Mouse (Mus musculus): Measurements from ENCODE around the gene Cyp4x1. TPM values are rescaled to one million over a fixed set of nuclear protein-coding genes. Genes with fewer than 3 reads are reported as not detected.
"Not testable (repeated sequence)": the region's sequence is repeated elsewhere in the genome, so short reads cannot be mapped to it uniquely, and the experiment has no call there.

Gene Cyp4x1
- not detected in 2 replicates for polyA plus RNA-seq (2012; ENCODE audit: insufficient read depth, insufficient read length, missing spikeins)

- no peaks in the 10 kb centered on the region for H3K4me1 ChIP-seq (ENCODE audit: control insufficient read depth, insufficient read depth, insufficient read length, low read length)
- no peak within 1 kb of the TSS for H3K27ac ChIP-seq (replicated peaks; ENCODE audit: low read depth, low read length)
- no peak within 1 kb of the TSS for H3K4me3 ChIP-seq (ENCODE audit: insufficient read depth, low read depth, low read length)
Measured at GRCm38 (mm10) chr4:115133621-115134295, at the start of gene Cyp4x1. Cyp4x1 (minus strand) TSS chr4:115134281.

DNA sequence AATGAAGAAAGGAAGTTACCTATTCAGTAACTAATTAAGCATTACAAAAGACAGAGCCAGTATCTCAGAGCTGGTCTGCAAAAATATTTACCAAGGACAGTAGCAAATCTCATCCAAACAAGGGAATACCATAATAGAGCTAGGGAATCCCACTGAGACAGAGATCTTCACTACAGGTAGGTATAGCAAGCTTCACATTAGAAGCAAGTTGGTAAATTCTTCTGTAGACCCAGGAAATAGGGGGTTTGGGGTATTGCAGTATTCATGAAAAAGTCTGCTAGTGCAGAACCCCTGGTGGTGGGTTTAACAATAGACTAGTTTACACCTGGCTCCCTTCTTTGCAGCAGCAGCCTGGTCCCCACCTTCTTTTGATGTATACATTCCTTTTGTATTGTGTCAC, 42.1 kb upstream of the Cyp4x1 start:
- H3K4me3 ChIP-seq (ENCODE audit: insufficient read depth, low read depth, low read length); H3K27ac ChIP-seq (replicated peaks; ENCODE audit: low read depth, low read length); H3K4me1 ChIP-seq (ENCODE audit: control insufficient read depth, insufficient read depth, insufficient read length, low read length): not testable (repeated sequence)

- Histone ChIP-seq H3K4me3 (ENCODE audit: insufficient read depth, low read depth, low read length) (no peak overlapping the region), H3K4me1 (ENCODE audit: control insufficient read depth, insufficient read depth, insufficient read length, low read length) (no peaks in the 10 kb centered on the region), H3K27ac (replicated peaks; ENCODE audit: low read depth, low read length) (no peak overlapping the region)
Measured at GRCm38 (mm10) chr4:115174694-115175353, 40.7 kb upstream of the Cyp4x1 start.

DNA sequence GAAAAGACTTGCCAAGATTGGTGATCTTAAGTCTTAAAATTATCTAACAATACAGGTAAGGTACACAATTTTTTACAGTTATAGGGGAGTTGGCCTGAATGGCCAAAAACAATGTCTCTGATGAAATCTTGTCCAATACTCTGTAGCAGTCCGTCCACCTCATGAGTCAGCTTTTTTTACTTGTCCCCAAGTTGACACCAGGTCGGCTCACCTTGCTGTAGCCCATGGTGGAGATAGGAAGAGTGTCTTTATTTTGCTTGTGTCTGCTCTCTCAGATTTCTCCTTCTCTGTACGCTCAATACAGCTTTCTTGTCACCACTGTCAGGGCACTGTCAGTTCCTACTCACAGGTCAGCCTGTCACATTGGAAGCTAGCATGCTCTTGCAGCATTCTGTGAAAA, 24.9 kb upstream of the Cyp4x1 start:
- H3K4me3 ChIP-seq (ENCODE audit: insufficient read depth, low read depth, low read length); H3K4me1 ChIP-seq (ENCODE audit: control insufficient read depth, insufficient read depth, insufficient read length, low read length); H3K27ac ChIP-seq (replicated peaks; ENCODE audit: low read depth, low read length): not testable (repeated sequence)

DNA sequence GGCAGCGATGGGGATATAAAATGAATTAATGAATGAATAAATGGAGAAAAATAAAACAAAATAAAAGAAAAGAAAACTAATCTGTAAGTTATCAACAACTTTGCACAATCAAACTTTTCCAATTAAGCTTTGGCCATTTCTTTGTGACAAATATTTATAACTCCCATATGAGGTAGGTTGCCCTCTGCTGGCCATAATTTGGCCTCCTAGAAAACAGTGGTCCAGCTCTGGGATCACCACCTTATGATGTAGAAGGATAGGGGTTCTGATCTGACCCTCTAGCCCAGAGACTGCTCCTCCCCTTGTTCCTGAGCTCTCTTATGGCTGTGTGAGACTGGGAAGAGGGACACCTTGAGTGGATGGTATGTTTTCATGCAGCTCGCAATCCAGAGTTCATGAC, 20.6 kb upstream of the Cyp4x1 start:
- no peaks in the 10 kb centered on the region for H3K4me1 ChIP-seq (ENCODE audit: control insufficient read depth, insufficient read depth, insufficient read length, low read length)
- no peak overlapping the region for H3K27ac ChIP-seq (replicated peaks; ENCODE audit: low read depth, low read length)
- H3K4me3 ChIP-seq (ENCODE audit: insufficient read depth, low read depth, low read length): no peak overlapping the region

GRCm38 (mm10) chr4:115134296-115134630, 182 bp upstream of the Cyp4x1 start:
- Histone ChIP-seq H3K4me3 (ENCODE audit: insufficient read depth, low read depth, low read length) (no peak overlapping the region), H3K27ac (replicated peaks; ENCODE audit: low read depth, low read length) (no peak overlapping the region), H3K4me1 (ENCODE audit: control insufficient read depth, insufficient read depth, insufficient read length, low read length) (no peaks in the 10 kb centered on the region)

- H3K4me3 ChIP-seq (ENCODE audit: insufficient read depth, low read depth, low read length): no peak overlapping the region
Measured at GRCm38 (mm10) chr4:115133085-115133484, 996 bp downstream of the Cyp4x1 start.

DNA sequence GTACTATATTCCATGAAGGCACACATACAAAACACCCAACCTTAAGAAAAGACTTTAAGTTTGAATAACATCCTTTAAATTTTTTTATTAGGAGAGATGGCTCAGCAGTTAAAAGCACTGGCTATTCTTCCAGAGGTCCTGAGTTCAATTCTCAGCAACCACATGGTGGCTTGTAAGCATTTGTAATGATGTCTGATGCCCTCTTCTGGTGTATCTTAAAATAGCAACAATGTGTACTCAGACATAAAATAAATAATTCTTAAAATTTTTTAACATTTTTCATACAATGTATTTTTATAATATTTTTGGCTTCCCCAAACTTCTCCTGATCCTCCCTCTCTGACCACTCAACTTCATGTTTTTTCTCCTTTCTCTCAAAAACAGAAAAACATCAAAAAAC, 9.4 kb downstream of the Cyp4x1 start:
- no peak overlapping the region for H3K27ac ChIP-seq (replicated peaks; ENCODE audit: low read depth, low read length)

More at GRCm38 (mm10) chr4:115133085-115133484, 996 bp downstream of the Cyp4x1 start:
- Histone ChIP-seq H3K4me1 (ENCODE audit: control insufficient read depth, insufficient read depth, insufficient read length, low read length) (no peaks in the 10 kb centered on the region), H3K27ac (replicated peaks; ENCODE audit: low read depth, low read length) (no peak overlapping the region)

DNA sequence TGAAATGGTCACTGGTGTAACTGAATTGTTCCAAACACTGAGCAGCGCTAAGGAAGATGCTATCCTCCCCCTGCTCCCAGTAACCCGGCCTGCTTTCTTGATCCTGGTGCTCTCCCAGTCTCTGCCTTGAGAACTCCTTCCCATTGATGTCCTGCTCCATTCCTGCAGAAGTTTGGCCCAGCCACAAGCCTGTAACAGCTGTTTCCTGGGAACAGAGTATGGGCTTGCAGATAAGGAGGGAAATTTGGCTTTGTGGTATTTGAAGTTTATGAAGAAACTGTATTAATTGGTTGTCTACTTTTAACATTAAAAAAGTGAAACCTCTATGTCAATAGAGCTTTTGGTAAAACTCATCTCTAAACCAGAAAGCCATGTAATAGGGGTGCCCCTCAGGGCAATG, 10.6 kb downstream of the Cyp4x1 start:
- Histone ChIP-seq H3K4me1 (ENCODE audit: control insufficient read depth, insufficient read depth, insufficient read length, low read length) (no peaks in the 10 kb centered on the region), H3K27ac (replicated peaks; ENCODE audit: low read depth, low read length) (no peak overlapping the region), H3K4me3 (ENCODE audit: insufficient read depth, low read depth, low read length) (no peak overlapping the region)

More for the DNA sequence above, 9.4 kb downstream of the Cyp4x1 start:
- H3K4me1 ChIP-seq (ENCODE audit: control insufficient read depth, insufficient read depth, insufficient read length, low read length): no peaks in the 10 kb centered on the region
- no peak overlapping the region for H3K4me3 ChIP-seq (ENCODE audit: insufficient read depth, low read depth, low read length)

DNA sequence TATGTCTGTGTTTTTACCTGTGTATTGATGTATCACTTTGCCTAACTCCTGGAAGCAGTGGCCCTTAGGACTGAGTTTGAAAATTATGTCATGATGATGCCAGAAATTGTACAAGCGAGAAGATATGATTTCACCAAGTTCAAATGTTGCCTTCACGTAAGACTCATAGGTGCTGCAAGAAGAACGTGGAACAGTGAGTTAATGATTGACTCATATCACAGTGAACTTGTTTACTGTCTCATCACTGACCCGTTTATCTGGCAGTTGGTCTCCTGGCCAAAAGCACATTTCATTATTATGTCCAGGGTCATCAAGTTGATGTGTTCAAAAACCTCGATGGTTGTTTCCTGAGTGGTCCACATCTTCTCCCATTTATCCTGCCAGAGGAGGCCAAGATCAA, 12.5 kb downstream of the Cyp4x1 start:
- no peak overlapping the region for H3K27ac ChIP-seq (replicated peaks; ENCODE audit: low read depth, low read length)
- no peak overlapping the region for H3K4me3 ChIP-seq (ENCODE audit: insufficient read depth, low read depth, low read length)
- H3K4me1 ChIP-seq (ENCODE audit: control insufficient read depth, insufficient read depth, insufficient read length, low read length): no peaks in the 10 kb centered on the region

DNA sequence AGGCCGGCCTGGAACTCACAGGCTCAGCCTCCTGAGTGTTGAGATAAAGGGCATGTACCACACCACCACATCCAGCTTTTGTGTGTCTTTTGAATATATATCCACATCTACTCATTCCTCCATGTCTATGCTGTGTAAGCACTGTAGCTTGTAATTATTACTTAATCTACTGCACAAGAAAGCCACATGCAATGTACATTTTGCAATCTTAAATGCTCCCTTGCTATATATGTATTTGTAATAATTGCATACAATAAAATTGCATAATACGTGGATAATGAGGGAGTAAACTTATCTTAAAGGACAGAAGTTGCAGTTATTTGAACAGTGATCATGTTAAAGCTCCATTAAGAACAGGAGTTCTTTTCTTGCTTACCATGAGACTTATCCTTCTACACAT, 12.9 kb downstream of the Cyp4x1 start:
- H3K4me3 ChIP-seq (ENCODE audit: insufficient read depth, low read depth, low read length): no peak overlapping the region
- no peak overlapping the region for H3K27ac ChIP-seq (replicated peaks; ENCODE audit: low read depth, low read length)
- no peaks in the 10 kb centered on the region for H3K4me1 ChIP-seq (ENCODE audit: control insufficient read depth, insufficient read depth, insufficient read length, low read length)

GRCm38 (mm10) chr4:115119642-115120041, 14.4 kb downstream of the Cyp4x1 start:
- Histone ChIP-seq H3K4me3 (ENCODE audit: insufficient read depth, low read depth, low read length) (no peak overlapping the region), H3K4me1 (ENCODE audit: control insufficient read depth, insufficient read depth, insufficient read length, low read length) (no peaks in the 10 kb centered on the region), H3K27ac (replicated peaks; ENCODE audit: low read depth, low read length) (no peak overlapping the region)

GRCm38 (mm10) chr4:115113266-115113665, 20.8 kb downstream of the Cyp4x1 start:
- Histone ChIP-seq H3K4me1 (ENCODE audit: control insufficient read depth, insufficient read depth, insufficient read length, low read length) (no peaks in the 10 kb centered on the region), H3K4me3 (ENCODE audit: insufficient read depth, low read depth, low read length) (no peak overlapping the region), H3K27ac (replicated peaks; ENCODE audit: low read depth, low read length) (no peak overlapping the region)

GRCm38 (mm10) chr4:115111167-115111566, 22.9 kb downstream of the Cyp4x1 start:
- Histone ChIP-seq H3K4me1 (ENCODE audit: control insufficient read depth, insufficient read depth, insufficient read length, low read length) (no peaks in the 10 kb centered on the region), H3K27ac (replicated peaks; ENCODE audit: low read depth, low read length) (no peak overlapping the region), H3K4me3 (ENCODE audit: insufficient read depth, low read depth, low read length) (no peak overlapping the region)

DNA sequence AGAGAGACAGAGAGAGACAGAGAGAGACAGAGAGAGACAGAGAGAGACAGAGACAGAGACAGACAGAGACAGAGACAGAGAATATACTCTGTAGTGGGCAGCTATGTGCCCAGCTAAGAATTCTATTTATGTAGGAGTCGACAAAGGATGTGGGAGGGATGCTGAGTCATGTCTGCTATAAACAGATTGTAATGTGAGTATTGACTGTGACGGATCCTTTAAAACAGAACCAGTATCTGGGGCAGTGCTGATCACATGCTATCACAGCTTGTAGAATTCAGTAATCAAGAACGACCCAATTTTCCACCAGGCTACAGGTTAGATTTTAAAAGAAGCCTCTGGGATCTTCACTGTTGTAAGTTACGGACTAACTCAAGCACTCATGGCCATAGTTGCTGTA, 30.6 kb downstream of the Cyp4x1 start:
- H3K4me1 ChIP-seq (ENCODE audit: control insufficient read depth, insufficient read depth, insufficient read length, low read length): no peaks in the 10 kb centered on the region
- H3K27ac ChIP-seq (replicated peaks; ENCODE audit: low read depth, low read length): no peak overlapping the region
- no peak overlapping the region for H3K4me3 ChIP-seq (ENCODE audit: insufficient read depth, low read depth, low read length)

GRCm38 (mm10) chr4:115101682-115102081, 32.4 kb downstream of the Cyp4x1 start:
- Histone ChIP-seq H3K27ac (replicated peaks; ENCODE audit: low read depth, low read length) (no peak overlapping the region), H3K4me1 (ENCODE audit: control insufficient read depth, insufficient read depth, insufficient read length, low read length) (no peaks in the 10 kb centered on the region), H3K4me3 (ENCODE audit: insufficient read depth, low read depth, low read length) (no peak overlapping the region)
